Mouse (Mus musculus): Measurements from ENCODE around the gene Rpl9-ps6. TPM values are rescaled to one million over a fixed set of nuclear protein-coding genes. Genes with fewer than 3 reads are reported as not detected.

The Rpl9-ps6 gene
- total RNA-seq (2017), result 221 and 259 TPM in 2 replicates

DNA sequence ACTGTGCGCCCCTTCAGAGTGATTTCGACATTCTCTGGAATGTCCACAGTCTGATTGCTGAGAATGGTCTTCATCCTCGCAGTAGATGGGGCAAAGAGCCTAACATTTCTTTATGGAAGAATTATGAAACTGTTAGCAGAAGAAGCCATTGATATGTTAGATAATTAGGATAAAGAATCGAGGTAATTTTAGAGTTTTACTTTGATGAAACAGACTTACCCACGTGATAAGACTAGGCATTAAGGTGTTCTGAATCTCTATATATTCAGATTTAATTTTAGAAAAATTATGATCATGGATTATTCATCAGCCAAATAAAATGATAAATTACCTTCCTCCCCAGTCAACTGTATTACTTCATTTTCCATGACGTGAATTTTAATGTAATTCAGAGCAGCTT lies at the start of gene Rpl9-ps6:
Gene Rpl9-ps6, minus strand, starts transcription at position 101 of the 400 bp plus-strand sequence.
- no peak for ATAC-seq (replicated peaks; ENCODE audit: low read depth, poor library complexity, severe bottlenecking)

DNA sequence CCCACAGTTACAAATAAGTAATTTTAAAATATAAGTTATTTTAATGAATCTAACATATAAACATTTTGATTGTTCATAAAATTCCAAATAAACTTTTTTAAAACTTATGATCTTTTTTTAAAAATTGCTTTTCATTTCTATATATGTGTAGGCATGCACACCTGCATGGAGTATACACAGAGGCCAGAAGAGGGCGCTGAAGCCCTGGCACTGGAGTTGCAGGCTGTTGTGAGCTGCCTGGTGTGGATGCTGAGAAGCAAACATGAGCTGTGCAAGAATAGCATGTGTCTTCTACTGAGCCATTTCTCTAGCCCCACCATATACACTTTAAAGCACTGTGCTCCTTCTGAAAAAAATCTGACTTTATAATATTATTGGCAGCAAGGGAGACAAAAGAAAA lies 46.1 kb upstream of the Rpl9-ps6 start:
- no peak for ATAC-seq (replicated peaks; ENCODE audit: low read depth, poor library complexity, severe bottlenecking)

- peak; percentile 77 for ATAC-seq (replicated peaks; ENCODE audit: low read depth, poor library complexity, severe bottlenecking)
These were observed 44.6 kb upstream of the Rpl9-ps6 start for GRCm38 (mm10) chr19:32510962-32511361.

GRCm38 (mm10) chr19:32510267-32510666 lies 43.9 kb upstream of the Rpl9-ps6 start:
- peak; percentile 33; the same call in 1 of the 2 replicates for ATAC-seq (replicated peaks; ENCODE audit: low read depth, poor library complexity, severe bottlenecking)

DNA sequence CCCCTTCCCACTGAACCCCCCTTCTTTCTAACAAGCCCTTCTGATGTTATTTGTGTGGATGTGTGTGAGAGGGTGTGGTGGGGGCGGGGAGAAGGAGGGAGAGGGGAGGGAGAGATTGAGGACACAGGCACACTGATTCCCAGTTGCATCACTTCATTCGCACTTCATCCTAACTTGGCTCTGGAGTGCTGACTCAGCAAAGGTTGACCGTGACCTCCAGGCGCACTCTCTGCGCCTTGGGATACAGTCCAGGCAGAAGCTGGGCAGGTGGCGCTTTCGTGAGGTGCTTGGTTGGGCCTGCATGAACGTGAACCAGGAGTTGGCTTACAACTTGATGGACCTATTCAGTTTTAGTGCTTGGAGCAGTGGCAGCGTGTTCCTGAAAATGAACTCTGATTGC lies 41.1 kb upstream of the Rpl9-ps6 start:
- ATAC-seq (replicated peaks; ENCODE audit: low read depth, poor library complexity, severe bottlenecking), result no peak

DNA sequence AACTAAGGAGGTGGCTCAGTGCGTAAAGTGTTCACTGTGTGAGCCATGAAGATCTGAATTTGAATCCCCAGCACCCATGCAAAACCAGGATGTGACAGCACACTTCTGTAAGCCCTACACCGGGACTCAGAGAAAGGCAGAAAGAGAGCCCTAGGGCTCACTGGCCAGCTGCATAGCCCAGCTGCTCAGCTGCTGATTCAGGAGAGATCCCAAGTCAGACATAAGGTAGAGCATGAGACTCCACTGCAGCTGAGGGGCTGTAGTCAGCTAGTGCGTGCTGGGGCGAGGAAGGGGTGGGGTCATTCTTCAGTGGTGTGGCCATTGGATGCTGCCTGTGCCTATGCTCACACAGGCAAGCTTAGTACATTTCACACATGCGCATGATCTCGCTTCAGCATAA lies 40.7 kb upstream of the Rpl9-ps6 start:
- no peak for ATAC-seq (replicated peaks; ENCODE audit: low read depth, poor library complexity, severe bottlenecking)

GRCm38 (mm10) chr19:32506514-32506913 lies 40.1 kb upstream of the Rpl9-ps6 start:
- no peak for ATAC-seq (replicated peaks; ENCODE audit: low read depth, poor library complexity, severe bottlenecking)

GRCm38 (mm10) chr19:32506081-32506480 lies 39.7 kb upstream of the Rpl9-ps6 start:
- ATAC-seq (replicated peaks; ENCODE audit: low read depth, poor library complexity, severe bottlenecking), result no peak

DNA sequence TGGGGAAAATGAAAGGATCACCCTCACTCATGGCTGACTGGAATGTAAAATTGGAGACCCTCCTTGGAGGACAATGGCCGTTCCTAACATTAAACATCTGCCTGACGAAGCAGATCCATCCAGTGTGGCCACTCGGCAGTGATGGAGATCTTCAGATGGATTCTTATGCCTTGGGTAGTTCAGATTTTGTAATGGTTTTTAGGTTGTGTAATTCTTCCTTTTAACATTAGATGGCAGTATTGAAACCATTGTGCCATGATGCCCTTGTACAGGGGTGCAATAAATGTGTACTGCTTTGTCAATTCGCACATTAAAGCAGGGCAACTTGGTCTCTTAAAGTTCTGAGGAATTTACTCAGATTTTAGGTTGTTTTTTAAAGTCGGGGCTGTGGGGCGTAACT lies 35.0 kb upstream of the Rpl9-ps6 start:
- ATAC-seq (replicated peaks; ENCODE audit: low read depth, poor library complexity, severe bottlenecking), result peak; percentile 66

GRCm38 (mm10) chr19:32498002-32498401 lies 31.6 kb upstream of the Rpl9-ps6 start:
- no peak for ATAC-seq (replicated peaks; ENCODE audit: low read depth, poor library complexity, severe bottlenecking)

DNA sequence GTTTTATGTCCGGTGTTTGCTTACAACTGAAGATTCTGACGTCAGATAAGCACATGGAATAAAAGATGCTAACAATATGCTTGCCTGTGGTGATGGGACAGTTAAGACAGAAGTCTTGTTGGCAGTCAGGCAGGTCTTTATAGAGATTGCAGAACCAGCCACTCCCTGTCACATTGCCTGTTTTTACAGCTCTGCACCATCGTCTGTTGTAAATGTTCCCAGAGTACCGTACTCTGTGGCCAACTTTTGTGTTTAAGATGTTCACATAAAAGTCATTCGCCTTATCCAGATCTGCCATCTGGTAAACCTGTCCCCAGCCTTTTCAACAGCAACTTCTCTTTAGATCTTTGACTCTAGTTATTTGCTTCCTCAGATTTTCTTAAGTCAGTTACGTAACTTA lies 31.0 kb upstream of the Rpl9-ps6 start:
- ATAC-seq (replicated peaks; ENCODE audit: low read depth, poor library complexity, severe bottlenecking), result no peak

DNA sequence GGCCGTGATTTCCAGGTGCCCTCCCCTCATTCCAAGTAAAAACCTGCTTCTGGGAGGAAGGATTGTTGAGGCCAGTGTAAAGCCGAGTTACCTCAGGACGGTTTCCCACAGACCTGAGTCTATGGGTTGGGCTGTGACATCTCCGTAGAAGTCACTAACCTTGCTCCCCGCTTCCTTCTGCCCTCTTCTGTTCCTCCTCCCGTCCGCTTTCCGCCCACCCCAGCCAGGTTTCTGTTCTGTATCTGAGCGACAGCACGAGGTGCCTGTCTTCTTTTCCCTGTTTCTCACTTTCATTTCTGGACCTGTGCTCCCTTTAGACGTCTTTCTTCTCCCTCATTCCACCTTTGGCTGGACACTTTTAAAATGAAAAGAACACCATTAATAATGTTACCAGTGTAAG lies 28.7 kb upstream of the Rpl9-ps6 start:
- no peak for ATAC-seq (replicated peaks; ENCODE audit: low read depth, poor library complexity, severe bottlenecking)

DNA sequence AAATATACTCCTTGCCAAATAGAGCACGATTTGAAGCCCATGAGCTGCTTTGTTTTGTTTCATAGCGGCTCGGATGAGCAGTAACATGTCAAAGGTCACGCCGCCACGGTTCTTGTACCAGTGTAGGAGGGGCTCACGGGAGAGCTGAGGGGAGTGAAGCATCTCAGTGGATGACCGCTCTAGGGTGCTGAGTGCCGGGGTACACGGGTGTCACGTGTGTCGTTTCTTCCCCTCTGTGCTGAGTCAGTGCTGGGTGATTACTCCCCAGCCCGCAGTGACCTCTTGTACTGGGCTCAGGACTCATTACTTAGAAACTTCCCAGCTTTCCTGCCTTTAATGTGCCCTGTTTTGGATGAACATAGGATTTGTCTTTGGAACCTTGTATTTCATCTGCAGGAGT lies 28.2 kb upstream of the Rpl9-ps6 start:
- ATAC-seq (replicated peaks; ENCODE audit: low read depth, poor library complexity, severe bottlenecking), result no peak

DNA sequence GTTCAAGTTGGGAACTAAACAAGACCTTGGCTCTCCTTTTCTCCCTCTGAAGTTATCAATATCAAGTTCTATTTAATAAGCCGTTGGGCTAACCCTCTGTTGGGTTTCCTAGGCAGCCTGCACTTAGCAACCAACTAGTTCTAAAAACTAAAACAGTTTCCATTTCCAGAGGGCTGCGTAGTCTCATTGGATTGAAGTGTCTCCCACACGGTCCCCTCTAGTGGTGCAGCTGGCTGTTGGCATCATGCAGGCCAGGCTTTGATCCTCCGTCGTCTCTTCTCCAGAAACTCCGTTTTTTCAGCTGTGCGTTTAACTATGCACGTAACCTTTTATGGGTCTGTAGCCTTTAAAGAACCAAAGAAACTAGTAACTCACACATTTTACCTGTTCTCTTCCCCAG lies 27.1 kb upstream of the Rpl9-ps6 start:
- no peak for ATAC-seq (replicated peaks; ENCODE audit: low read depth, poor library complexity, severe bottlenecking)

DNA sequence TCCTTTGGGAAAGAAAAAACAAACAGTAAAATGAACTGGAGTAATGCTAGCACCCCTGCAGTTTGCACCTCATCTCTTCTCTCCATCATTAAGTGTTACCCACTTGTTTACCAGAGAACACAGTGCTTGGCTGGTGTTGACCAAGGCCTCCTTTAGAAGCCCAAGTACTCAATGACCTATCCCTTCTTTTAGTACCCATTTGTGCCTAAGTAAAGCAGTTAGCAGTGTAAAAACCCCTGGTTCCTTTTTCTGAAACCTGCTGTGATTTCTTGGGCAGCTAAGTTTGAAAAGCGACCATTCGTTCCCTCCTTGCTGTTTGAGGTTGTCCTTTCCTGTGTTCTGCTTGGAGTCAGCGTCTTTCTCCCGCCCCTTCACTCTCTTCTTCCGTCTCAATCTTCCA lies 26.6 kb upstream of the Rpl9-ps6 start:
- ATAC-seq (replicated peaks; ENCODE audit: low read depth, poor library complexity, severe bottlenecking), result no peak

DNA sequence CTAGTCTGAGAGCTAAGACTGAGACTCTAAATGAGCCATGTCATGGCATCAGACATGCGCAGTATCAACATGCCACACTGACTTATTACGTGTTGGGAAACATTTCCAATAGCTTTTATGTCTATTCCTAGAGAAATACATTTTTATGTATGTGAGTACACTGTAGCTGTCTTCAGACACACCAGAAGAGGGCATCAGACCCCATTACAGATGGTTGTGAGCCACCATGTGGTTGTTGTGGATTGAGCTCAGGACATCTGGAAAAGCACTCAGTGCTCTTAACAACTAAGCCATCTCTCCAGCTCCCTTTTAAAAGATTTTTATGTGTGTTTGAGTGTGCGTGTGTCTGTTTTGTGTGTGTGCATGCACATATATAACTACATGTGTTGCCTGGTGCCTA lies 26.0 kb upstream of the Rpl9-ps6 start:
- no peak for ATAC-seq (replicated peaks; ENCODE audit: low read depth, poor library complexity, severe bottlenecking)

DNA sequence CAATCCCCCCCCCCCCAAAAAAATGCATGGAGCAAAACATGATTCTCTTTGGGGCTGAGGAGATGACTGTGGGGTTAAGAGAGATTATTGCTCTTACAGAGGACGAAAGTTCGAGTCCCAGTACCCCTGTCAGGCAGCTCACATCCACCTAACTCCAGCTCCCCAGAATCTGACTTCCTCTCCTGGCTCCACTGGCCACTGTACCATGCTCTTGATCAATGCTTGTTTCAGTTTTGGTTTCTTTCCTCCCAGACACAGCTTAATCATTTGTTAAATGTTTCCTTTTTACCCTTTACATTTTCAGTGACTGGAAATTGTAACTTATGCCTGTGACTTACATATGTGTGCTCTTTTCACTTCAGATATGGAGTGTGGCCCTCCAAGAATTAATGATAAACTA lies 24.6 kb upstream of the Rpl9-ps6 start:
- ATAC-seq (replicated peaks; ENCODE audit: low read depth, poor library complexity, severe bottlenecking), result 0 out of 2 replicates have a peak, but pooled peaks have one; percentile 36

- ATAC-seq (replicated peaks; ENCODE audit: low read depth, poor library complexity, severe bottlenecking), result no peak
These were observed 23.0 kb upstream of the Rpl9-ps6 start for GRCm38 (mm10) chr19:32489166-32489895.

DNA sequence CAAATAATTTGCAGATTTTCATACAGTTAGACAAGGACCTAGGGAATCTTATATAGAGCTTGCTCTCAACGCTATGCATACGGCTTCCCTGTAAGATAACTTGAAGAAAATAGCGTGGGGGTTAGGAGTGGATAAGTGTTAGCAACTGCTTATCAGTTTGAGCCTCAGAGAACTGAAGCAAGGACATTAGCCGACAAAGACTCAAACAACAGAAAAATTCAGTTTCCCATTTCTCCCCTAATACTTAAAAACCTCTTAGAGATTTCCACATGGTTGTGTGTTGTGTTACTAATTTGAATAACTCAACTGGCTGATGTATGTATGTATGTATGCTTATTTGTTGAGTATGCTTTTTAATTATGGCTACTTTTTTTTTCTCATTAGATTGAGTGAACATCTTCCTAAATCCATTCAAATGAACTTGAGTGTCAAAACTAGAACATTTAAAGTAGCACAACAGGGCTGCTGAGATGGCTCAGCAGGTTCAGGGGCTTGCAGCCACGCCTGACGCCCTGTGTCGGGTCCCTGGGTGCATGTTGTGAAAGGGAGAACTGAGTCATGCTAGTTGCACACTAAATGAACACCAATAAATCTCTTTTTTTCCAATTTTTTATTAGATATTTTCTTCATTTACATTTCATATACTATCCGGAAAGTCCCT lies 21.3 kb upstream of the Rpl9-ps6 start:
- ATAC-seq (replicated peaks; ENCODE audit: low read depth, poor library complexity, severe bottlenecking), result no peak

DNA sequence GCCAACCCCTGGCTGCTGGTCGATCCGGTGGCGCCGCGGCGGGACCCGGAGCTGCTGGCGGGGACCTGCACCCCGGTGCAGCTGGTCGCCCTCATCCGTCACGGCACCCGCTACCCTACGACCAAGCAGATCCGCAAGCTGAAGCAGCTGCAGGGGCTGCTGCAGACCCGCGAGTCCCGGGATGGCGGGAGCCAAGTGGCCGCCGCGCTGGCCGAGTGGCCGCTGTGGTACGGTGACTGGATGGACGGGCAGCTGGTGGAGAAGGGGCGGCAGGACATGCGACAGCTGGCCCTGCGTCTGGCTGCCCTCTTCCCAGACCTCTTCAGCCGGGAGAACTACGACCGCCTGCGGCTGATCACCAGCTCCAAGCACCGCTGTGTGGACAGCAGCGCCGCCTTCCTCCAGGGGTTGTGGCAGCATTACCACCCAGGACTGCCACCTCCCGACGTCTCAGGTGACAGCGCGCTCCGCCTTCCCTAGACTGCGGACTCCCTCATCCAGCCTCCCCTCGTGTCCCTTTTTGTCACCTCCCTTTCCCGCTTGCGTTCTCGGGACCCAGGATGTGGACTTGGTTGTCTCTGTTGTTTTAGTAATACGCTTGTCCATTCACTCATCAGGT lies 19.8 kb upstream of the Rpl9-ps6 start:
- peak; percentile 77 for ATAC-seq (replicated peaks; ENCODE audit: low read depth, poor library complexity, severe bottlenecking)

DNA sequence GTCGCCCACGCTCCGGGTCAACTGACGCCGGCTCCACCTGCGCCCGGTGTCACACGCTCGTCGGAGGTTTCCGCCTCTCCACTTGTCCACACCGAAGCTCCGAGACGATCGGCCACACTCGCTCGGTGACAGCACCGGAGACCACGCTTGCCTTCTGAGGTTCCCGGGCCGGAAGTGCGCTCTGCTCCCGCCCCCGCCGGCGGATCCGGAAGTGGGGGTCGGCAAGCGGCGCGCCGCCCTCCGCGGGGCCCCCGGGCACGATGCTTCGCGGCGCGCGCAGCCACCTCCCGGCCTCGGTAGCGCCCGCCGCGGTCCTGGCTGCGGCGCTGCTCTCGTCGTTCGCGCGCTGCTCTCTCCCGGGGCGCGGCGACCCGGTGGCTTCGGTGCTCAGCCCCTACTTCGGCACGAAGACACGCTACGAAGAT lies 19.3 kb upstream of the Rpl9-ps6 start, which contains the start of gene Minpp1:
Gene Minpp1, plus strand, starts transcription at position 89 of the 425 bp plus-strand sequence.
- peak; percentile 81 for ATAC-seq (replicated peaks; ENCODE audit: low read depth, poor library complexity, severe bottlenecking)

All from common myeloid progenitor, adult 5-6 weeks (primary cell).